Mouse (Mus musculus): ENCODE data around the gene Adora2a. TPM values are rescaled to one million over a fixed set of nuclear protein-coding genes. Genes with fewer than 3 reads are reported as not detected.

Gene Adora2a
- polyA plus RNA-seq, 1 experiment = 10.7 TPM

DNA sequence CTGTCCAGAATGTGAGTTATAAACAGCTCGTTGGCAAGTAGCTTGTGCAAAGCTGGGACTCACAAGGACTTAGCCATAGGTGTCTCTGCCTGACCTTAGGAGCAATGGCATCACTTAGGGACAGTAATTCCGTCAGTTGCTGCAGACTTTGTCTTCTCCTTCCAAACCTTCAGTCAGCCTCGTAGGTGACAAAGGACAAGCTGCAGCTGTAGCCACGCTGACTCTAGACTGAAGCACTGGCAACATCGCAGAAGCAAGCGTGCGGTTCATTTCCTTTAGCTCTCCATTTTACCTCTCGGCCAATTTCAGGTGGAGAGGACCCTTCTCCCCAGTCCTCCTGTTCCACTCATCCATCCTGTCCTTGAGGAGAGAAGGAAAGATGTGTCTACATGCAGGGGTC is 7.3 kb downstream of the Adora2a start:
- no peak for TF ChIP-seq GATA1 (IDR thresholded peaks at IDR 0.05; ENCODE audit: borderline replicate concordance, low read length)
- no peak for TF ChIP-seq FLI1 (IDR thresholded peaks at IDR 0.05; ENCODE audit: low read length)
- Histone ChIP-seq H3K4me1 (peaks cover 100% of the 10 kb centered on the region), H3K4me3 (replicated peaks) (peak overlapping the region; percentile 23), H3K9me3 (no peaks in the 10 kb centered on the region), H3K27me3 (replicated peaks) (no peaks in the 10 kb centered on the region), H3K36me3 (replicated peaks; ENCODE audit: low read length) (peaks cover 98% of the 10 kb centered on the region)

DNA sequence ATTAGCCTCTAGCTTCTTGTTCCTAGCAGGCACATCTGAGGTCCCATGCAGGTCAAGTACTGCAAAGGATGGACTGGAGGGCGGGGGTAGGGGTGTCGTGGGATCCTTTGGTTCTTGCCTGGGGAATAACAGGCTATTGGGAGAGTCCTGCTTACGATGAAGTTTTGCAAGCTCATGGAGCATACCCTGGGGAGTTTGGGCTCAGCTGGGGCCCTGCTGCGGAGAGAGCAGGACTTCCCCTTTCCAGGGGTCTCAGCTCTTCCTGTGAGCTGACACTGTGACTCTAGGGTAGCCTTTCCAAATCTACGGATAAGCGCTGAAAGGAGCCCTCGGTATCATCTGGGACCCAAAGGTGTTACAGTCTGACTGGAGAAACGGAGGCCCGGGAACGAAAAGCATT is 7.7 kb downstream of the Adora2a start:
- H3K9me3 ChIP-seq = no peaks in the 10 kb centered on the region
- TF ChIP-seq FLI1 (IDR thresholded peaks at IDR 0.05; ENCODE audit: low read length) = no peak
- no peak for TF ChIP-seq GATA1 (IDR thresholded peaks at IDR 0.05; ENCODE audit: borderline replicate concordance, low read length)
- peaks cover 98% of the 10 kb centered on the region for H3K36me3 ChIP-seq (replicated peaks; ENCODE audit: low read length)
- no peaks in the 10 kb centered on the region for H3K27me3 ChIP-seq (replicated peaks)
- peaks cover 100% of the 10 kb centered on the region for H3K4me1 ChIP-seq
- H3K4me3 ChIP-seq (replicated peaks) = peak overlapping the region; percentile 23

DNA sequence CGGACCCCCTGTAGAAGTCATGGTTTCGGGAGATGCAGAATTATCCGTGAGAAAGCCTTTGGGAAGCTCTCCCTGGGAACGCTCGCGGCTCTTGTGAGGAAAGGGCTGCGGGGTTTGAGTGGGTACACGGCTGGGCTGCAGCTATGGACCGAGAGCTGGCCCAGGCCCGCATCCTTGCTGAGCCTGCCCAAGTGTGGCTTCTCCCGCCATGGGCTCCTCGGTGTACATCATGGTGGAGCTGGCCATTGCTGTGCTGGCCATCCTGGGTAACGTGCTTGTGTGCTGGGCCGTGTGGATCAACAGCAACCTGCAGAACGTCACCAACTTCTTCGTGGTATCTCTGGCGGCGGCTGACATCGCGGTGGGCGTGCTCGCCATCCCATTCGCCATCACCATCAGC is 9.1 kb downstream of the Adora2a start:
- TF ChIP-seq GATA1 (IDR thresholded peaks at IDR 0.05; ENCODE audit: borderline replicate concordance, low read length) (no peak), FLI1 (IDR thresholded peaks at IDR 0.05; ENCODE audit: low read length) (no peak)
- H3K4me1 ChIP-seq = peaks cover 100% of the 10 kb centered on the region
- H3K9me3 ChIP-seq = no peaks in the 10 kb centered on the region
- H3K27me3 ChIP-seq (replicated peaks) = no peaks in the 10 kb centered on the region
- H3K4me3 ChIP-seq (replicated peaks) = peak overlapping the region; percentile 86
- peaks cover 97% of the 10 kb centered on the region for H3K36me3 ChIP-seq (replicated peaks; ENCODE audit: low read length)

DNA sequence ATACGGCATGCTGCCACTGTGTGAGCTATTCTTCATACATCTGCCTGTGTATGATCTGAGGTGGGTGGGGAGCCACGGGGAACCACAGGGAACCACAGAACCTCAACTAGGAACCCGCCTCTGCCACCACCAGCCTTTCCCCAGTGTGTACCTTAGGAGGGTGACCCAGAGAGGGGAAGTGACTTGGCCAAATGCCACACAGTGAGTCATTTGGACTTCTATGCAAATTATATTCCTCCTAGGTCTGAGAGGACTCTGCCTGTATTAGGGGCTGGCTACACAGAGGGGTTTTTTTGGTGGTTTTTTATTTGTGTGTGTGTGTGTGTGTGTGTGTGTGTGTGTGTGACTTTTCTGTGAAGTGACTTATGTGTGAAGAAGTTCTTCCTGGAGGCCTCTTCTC is 9.9 kb downstream of the Adora2a start:
- Histone ChIP-seq H3K4me1 (peaks cover 97% of the 10 kb centered on the region), H3K36me3 (replicated peaks; ENCODE audit: low read length) (peaks cover 95% of the 10 kb centered on the region), H3K4me3 (replicated peaks) (peak overlapping the region; percentile 86), H3K27me3 (replicated peaks) (no peaks in the 10 kb centered on the region), H3K9me3 (no peaks in the 10 kb centered on the region)
- TF ChIP-seq FLI1 (IDR thresholded peaks at IDR 0.05; ENCODE audit: low read length) (no peak), GATA1 (IDR thresholded peaks at IDR 0.05; ENCODE audit: borderline replicate concordance, low read length) (no peak)

DNA sequence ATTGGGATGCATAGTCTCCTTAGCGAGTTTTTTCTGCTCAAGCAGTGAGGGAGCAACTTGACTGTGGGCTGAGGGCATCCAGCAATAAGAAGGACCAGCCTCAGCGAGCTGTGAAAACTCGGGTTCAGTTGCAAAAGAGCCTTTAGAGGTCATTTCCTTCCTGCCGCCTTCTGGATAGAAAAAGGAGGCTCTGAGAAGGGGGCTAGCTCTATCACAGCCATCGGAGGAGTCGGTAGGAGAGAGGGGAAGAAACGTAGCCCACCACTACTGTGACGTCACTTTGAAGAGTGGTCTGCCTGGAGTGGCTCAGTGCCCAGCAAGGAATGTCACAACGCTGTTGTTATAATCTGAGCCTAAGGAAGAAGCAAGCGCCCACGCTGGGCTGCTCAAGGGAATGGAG is 10.4 kb downstream of the Adora2a start:
- Histone ChIP-seq H3K9me3 (no peaks in the 10 kb centered on the region), H3K36me3 (replicated peaks; ENCODE audit: low read length) (peaks cover 95% of the 10 kb centered on the region), H3K4me1 (peaks cover 97% of the 10 kb centered on the region), H3K4me3 (replicated peaks) (peak overlapping the region; percentile 85), H3K27me3 (replicated peaks) (no peaks in the 10 kb centered on the region)
- no peak for TF ChIP-seq GATA1 (IDR thresholded peaks at IDR 0.05; ENCODE audit: borderline replicate concordance, low read length)
- no peak for TF ChIP-seq FLI1 (IDR thresholded peaks at IDR 0.05; ENCODE audit: low read length)

DNA sequence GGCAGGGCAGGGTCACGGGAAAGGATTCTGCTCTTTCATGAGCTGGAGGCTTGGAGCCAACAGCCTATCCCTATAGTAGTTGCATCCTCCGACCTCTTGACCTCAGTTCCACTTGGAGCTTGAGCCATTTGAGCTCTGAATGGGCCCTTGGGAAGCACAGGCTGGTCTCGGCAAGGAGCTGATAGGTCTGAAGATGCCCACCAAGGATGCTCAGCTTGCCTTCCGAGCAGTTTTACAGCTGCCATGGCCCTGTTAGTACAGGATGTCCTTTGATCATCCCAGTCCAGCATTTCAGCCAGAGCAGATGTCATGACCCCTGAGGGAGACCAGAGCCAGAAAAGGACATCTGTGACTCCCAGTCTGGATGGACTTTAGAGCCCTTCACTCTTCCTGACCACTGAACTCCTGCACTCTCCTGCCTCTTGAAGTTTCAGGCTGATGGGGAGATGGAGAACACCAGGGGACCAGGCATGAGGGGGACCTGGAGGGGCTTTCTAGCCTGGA is 11.6 kb downstream of the Adora2a start:
- Histone ChIP-seq H3K36me3 (replicated peaks; ENCODE audit: low read length) (peaks cover 95% of the 10 kb centered on the region), H3K4me1 (peaks cover 94% of the 10 kb centered on the region), H3K27me3 (replicated peaks) (no peaks in the 10 kb centered on the region), H3K4me3 (replicated peaks) (peak overlapping the region; percentile 0), H3K9me3 (no peaks in the 10 kb centered on the region)
- TF ChIP-seq GATA1 (IDR thresholded peaks at IDR 0.05; ENCODE audit: borderline replicate concordance, low read length) = no peak
- TF ChIP-seq FLI1 (IDR thresholded peaks at IDR 0.05; ENCODE audit: low read length) = no peak

DNA sequence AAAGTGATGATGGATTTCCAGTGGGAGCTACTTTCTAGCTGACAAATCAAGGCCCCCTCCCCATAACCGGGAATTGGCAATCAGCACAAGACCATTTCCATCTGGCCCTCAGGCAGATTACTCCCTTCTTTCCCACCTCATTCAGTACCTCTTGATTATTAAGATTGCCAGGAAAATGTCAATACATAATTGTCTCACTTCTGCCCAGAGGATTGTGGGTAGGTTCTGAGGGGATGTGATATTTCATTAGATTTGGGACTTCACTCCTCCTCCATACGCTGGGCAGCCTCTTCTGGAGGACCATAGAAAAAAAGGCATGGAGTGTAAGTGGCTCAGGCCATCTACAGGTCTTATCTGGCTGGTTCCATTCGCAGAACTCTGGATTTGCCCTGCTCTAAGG is 15.6 kb downstream of the Adora2a start:
- H3K36me3 ChIP-seq (replicated peaks; ENCODE audit: low read length) = peaks cover 92% of the 10 kb centered on the region
- H3K4me3 ChIP-seq (replicated peaks) = no peak overlapping the region
- H3K27me3 ChIP-seq (replicated peaks) = no peaks in the 10 kb centered on the region
- H3K4me1 ChIP-seq = peaks cover 81% of the 10 kb centered on the region
- 0 out of 2 replicates have a peak, but pooled peaks cover 6% of the 10 kb centered on the region for H3K9me3 ChIP-seq
- TF ChIP-seq FLI1 (IDR thresholded peaks at IDR 0.05; ENCODE audit: low read length) (no peak), GATA1 (IDR thresholded peaks at IDR 0.05; ENCODE audit: borderline replicate concordance, low read length) (no peak)

DNA sequence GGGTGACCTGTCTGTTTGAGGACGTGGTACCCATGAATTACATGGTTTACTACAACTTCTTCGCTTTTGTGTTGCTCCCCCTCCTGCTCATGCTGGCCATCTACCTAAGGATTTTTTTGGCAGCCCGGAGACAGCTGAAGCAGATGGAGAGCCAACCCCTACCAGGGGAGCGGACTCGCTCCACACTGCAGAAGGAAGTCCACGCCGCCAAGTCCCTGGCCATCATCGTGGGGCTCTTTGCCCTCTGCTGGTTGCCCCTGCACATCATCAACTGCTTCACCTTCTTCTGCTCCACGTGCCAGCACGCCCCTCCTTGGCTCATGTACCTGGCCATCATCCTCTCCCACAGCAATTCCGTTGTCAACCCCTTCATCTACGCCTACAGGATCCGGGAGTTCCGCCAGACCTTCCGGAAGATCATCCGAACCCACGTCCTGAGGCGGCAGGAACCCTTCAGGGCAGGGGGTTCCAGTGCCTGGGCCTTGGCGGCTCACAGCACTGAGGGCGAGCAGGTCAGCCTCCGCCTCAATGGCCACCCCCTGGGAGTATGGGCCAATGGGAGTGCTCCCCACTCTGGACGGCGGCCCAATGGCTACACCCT is 16.6 kb downstream of the Adora2a start:
- peaks cover 82% of the 10 kb centered on the region for H3K36me3 ChIP-seq (replicated peaks; ENCODE audit: low read length)
- H3K4me3 ChIP-seq (replicated peaks) = peak overlapping the region; percentile 21
- TF ChIP-seq GATA1 (IDR thresholded peaks at IDR 0.05; ENCODE audit: borderline replicate concordance, low read length) (no peak), FLI1 (IDR thresholded peaks at IDR 0.05; ENCODE audit: low read length) (no peak)

DNA sequence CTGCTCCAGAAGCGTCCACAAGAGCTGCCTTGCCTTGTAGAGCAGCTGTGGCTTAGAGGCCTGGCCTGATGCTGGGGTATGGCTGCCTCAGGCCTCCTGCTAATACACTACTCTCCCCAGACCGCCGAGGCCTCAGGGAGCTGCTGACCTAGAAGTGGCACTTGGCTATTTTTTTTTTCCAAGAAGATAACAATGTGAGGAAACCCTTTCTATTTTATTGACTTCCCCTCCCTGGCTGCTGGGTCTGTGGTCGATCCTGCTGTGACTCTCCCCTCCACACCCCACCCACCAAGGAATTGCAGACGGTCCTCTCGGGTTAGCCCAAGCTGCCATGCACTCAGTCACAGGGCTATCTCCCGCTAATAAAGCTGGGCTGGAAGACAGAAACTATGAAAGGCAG is 17.5 kb downstream of the Adora2a start:
- H3K9me3 ChIP-seq = 0 out of 2 replicates have a peak, but pooled peaks cover 6% of the 10 kb centered on the region
- peaks cover 73% of the 10 kb centered on the region for H3K4me1 ChIP-seq
- no peaks in the 10 kb centered on the region for H3K27me3 ChIP-seq (replicated peaks)
- TF ChIP-seq FLI1 (IDR thresholded peaks at IDR 0.05; ENCODE audit: low read length) (no peak), GATA1 (IDR thresholded peaks at IDR 0.05; ENCODE audit: borderline replicate concordance, low read length) (no peak)
- H3K4me3 ChIP-seq (replicated peaks) = no peak overlapping the region
- peaks cover 73% of the 10 kb centered on the region for H3K36me3 ChIP-seq (replicated peaks; ENCODE audit: low read length)

More for the DNA sequence above, 16.6 kb downstream of the Adora2a start:
- Histone ChIP-seq H3K27me3 (replicated peaks) (no peaks in the 10 kb centered on the region), H3K9me3 (0 out of 2 replicates have a peak, but pooled peaks cover 6% of the 10 kb centered on the region), H3K4me1 (peaks cover 73% of the 10 kb centered on the region)

DNA sequence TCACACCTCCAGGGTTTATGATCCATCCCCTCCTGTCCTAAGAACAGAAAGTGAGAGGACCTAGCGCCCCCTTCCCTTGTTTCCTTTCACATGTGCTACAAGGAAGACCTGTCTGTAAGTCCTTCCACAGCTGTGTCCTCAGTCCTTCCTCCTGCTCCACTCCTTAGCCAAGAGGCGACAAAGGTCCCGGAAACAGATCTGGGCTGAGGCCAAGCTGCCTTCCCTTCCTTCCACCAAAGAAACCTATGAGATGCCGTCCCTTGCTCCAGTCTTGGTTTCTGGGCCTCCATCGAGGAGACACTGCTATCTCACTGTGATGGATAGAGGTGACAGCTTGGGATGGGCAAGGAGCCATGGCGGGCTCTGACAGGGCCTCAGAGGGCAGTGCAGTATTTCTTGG is 18.4 kb downstream of the Adora2a start:
- TF ChIP-seq GATA1 (IDR thresholded peaks at IDR 0.05; ENCODE audit: borderline replicate concordance, low read length) (no peak), FLI1 (IDR thresholded peaks at IDR 0.05; ENCODE audit: low read length) (no peak)
- 0 out of 2 replicates have a peak, but pooled peaks cover 6% of the 10 kb centered on the region for H3K9me3 ChIP-seq
- H3K4me3 ChIP-seq (replicated peaks) = no peak overlapping the region
- H3K27me3 ChIP-seq (replicated peaks) = no peaks in the 10 kb centered on the region
- H3K4me1 ChIP-seq = peaks cover 73% of the 10 kb centered on the region
- peaks cover 64% of the 10 kb centered on the region for H3K36me3 ChIP-seq (replicated peaks; ENCODE audit: low read length)
